Mouse (Mus musculus) embryonic fibroblast, embryonic 13.5 days (primary cell): ENCODE data around the gene Castor2.

Source experiments
- CTCF ChIP-seq: IDR thresholded peaks from 2 replicates; pipeline ENCODE4 v1.5.1; 2011; ENCODE audit warnings: mild to moderate bottlenecking, control low read depth, low read length, moderate library complexity, borderline replicate concordance; ENCODE audit not compliant: insufficient read depth
- POLR2A ChIP-seq: IDR thresholded peaks from 2 replicates; pipeline ENCODE4 v1.6.1; 2011; ENCODE audit warnings: low read depth, mild to moderate bottlenecking, control low read depth, low read length, moderate library complexity

DNA sequence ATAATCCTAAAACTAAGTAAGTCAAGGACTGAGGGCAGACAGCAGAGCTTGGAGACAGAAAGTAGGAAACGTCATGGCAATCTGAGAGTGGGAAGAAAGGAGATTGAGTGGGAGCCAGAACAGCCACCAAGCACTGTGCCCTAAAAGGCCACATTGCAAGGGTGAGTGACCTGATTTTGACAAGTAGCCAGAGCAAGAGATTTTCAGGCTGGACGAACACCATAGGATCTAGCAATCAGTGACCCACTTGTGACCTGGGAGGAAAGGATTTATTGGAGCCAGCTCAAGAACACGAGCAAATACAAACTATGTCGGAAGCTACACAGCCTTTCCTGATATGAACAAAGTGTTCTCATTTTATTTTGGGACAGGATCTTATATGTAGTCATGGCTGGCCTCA lies 83.2 kb downstream of the Castor2 start:
- TF ChIP-seq POLR2A (no peak), CTCF (no peak)
